Comparison of ENCODE assay signal across 11 mouse cellular contexts in the genomic region with DNA sequence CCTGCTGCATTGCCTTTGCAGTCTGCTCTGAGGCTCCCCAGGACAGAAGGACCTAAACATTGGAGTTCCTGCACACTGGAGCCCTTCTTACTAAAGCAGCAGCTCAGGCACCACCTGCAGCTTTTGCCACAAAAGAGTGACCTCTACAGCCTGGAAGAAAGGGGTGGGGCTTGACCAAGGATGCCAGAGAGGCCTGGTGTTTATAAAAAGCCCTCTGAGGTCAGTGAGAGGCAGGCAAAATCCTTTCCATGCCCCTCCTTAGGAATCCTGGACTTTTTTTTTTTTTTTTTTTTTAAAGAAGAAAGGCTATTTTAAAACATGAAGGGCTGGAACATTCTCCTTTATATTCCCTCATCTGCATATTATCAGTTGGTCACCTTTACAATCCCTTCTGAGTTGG. TPM values are rescaled to one million over a fixed set of nuclear protein-coding genes. Genes with fewer than 3 reads are reported as not detected.
DNase-seq lines count a peak whose midpoint lies in the region; ATAC-seq and TF ChIP-seq lines count a peak whose summit lies in the region.
"Had no signal": no experiment of that assay in that cellular context is flagged by ENCODE, and none has a peak within 500 bp of the region (broad histone marks: within the 10 kb centered on the region; RNA-seq: fewer than 3 reads in every experiment).

No protein-coding gene starts in this region.

- peaks cover 55% of the 10 kb centered on the region for H3K36me3 ChIP-seq in hindbrain, embryonic 10.5 days
- no peaks in the 10 kb centered on the region for H3K36me3 ChIP-seq in hindbrain, embryonic 11.5 days (ENCODE audit: control insufficient read depth, insufficient read depth, low read length)
- H3K36me3 ChIP-seq in ES-Bruce4 (ENCODE audit: control insufficient read depth, insufficient read depth, low read length, poor library complexity, severe bottlenecking), result no peaks in the 10 kb centered on the region
- no peaks in the 10 kb centered on the region for H3K36me3 ChIP-seq in forebrain, embryonic 15.5 days
- H3K36me3 ChIP-seq: neural tube, embryonic 13.5 days had no signal

- H3K27me3 ChIP-seq in cerebellum, adult 2 months (ENCODE audit: control insufficient read depth, insufficient read depth, low read length), result no peaks in the 10 kb centered on the region
- no peaks in the 10 kb centered on the region for H3K27me3 ChIP-seq in hindbrain, embryonic 10.5 days (ENCODE audit: insufficient read depth, poor library complexity, severe bottlenecking)
- H3K27me3 ChIP-seq in hindbrain, embryonic 11.5 days (ENCODE audit: control insufficient read depth, insufficient read depth, low read length), result no peaks in the 10 kb centered on the region
- no peaks in the 10 kb centered on the region for H3K27me3 ChIP-seq in ES-Bruce4 (ENCODE audit: control insufficient read depth, insufficient read depth, low read length, poor library complexity, severe bottlenecking)
- no peaks in the 10 kb centered on the region for H3K27me3 ChIP-seq in forebrain, embryonic 15.5 days
- H3K27me3 ChIP-seq: limb, embryonic 13.5 days; neural tube, embryonic 13.5 days had no signal

- H3K4me2 ChIP-seq in hindbrain, embryonic 11.5 days (replicated peaks; ENCODE audit: low read depth, low read length), result no peak overlapping the region
- no peak overlapping the region for H3K4me2 ChIP-seq in forebrain, embryonic 15.5 days (replicated peaks)
- H3K4me2 ChIP-seq: limb, embryonic 13.5 days; neural tube, embryonic 13.5 days had no signal

- H3K4me1 ChIP-seq in cerebellum, adult 2 months (ENCODE audit: control insufficient read depth, insufficient read depth, low read length), result peaks cover 63% of the 10 kb centered on the region
- peaks cover 95% of the 10 kb centered on the region for H3K4me1 ChIP-seq in hindbrain, embryonic 10.5 days (replicated peaks)
- H3K4me1 ChIP-seq in hindbrain, embryonic 11.5 days (replicated peaks; ENCODE audit: control insufficient read depth, insufficient read depth, low read length), result peaks cover 21% of the 10 kb centered on the region
- H3K4me1 ChIP-seq in ES-Bruce4 (ENCODE audit: control insufficient read depth, insufficient read depth, low read length), result peaks cover 34% of the 10 kb centered on the region
- peaks cover 87% of the 10 kb centered on the region for H3K4me1 ChIP-seq in forebrain, embryonic 15.5 days

- no peak for ATAC-seq in cerebellum, adult (ENCODE audit: insufficient number of reproducible peaks, low FRiP score, low TSS enrichment)
- no peak for ATAC-seq in hindbrain, embryonic 11.5 days (ENCODE audit: low FRiP score)
- no peak for ATAC-seq in forebrain, embryonic 15.5 days (replicated peaks)
- no peak for ATAC-seq in megakaryocyte-erythroid progenitor cell, adult 5-6 weeks (replicated peaks; ENCODE audit: low FRiP score, low TSS enrichment, poor library complexity, severe bottlenecking)
- ATAC-seq: inflammation-experienced regulatory T-cells, adult 6 months had no signal

- no peak overlapping the region; the same call in 1 of the 2 replicates for H3K9ac ChIP-seq in hindbrain, embryonic 11.5 days (ENCODE audit: low read depth, low read length)
- H3K9ac ChIP-seq in ES-Bruce4 (ENCODE audit: low read depth, poor library complexity, severe bottlenecking), result no peak overlapping the region
- no peak overlapping the region for H3K9ac ChIP-seq in forebrain, embryonic 15.5 days (replicated peaks)
- H3K9ac ChIP-seq: limb, embryonic 13.5 days had no signal

- TF ChIP-seq POLR2A in cerebellum, adult 2 months (IDR thresholded peaks at IDR 0.05; ENCODE audit: borderline replicate concordance, insufficient read depth, low read length), result no peak
- TF ChIP-seq POLR2A in ES-Bruce4 (IDR thresholded peaks at IDR 0.05; ENCODE audit: insufficient read depth, low read length), result no peak

- peak overlapping the region; percentile 64 for H3K27ac ChIP-seq in cerebellum, adult 2 months (ENCODE audit: insufficient read depth, low read length)
- peak overlapping the region; percentile 47 for H3K27ac ChIP-seq in hindbrain, embryonic 10.5 days
- H3K27ac ChIP-seq in hindbrain, embryonic 11.5 days (ENCODE audit: low read depth, low read length), result no peak overlapping the region
- H3K27ac ChIP-seq in ES-Bruce4 (ENCODE audit: insufficient read depth, low read length), result peak overlapping the region; percentile 72
- H3K27ac ChIP-seq in forebrain, embryonic 15.5 days (replicated peaks), result peak overlapping the region; percentile 61; the same call in 1 of the 2 replicates
- H3K27ac ChIP-seq: limb, embryonic 13.5 days; neural tube, embryonic 13.5 days had no signal

- DNase-seq in cerebellum, adult 2 months, result no peak
- DNase-seq in hindbrain, embryonic 10.5 days (ENCODE audit: low spot score), result no peak
- no peak for DNase-seq in hindbrain, embryonic 11.5 days (ENCODE audit: low spot score)
- DNase-seq in adrenal gland, postnatal 14 days, result no peak

- TF ChIP-seq EP300 in ES-Bruce4 (IDR thresholded peaks at IDR 0.05; ENCODE audit: insufficient read depth, low read depth, low read length), result peak; percentile 67

- H3K4me3 ChIP-seq in cerebellum, adult 2 months (replicated peaks; ENCODE audit: insufficient read depth, low read depth, low read length), result no peak overlapping the region
- no peak overlapping the region for H3K4me3 ChIP-seq in hindbrain, embryonic 10.5 days
- no peak overlapping the region for H3K4me3 ChIP-seq in hindbrain, embryonic 11.5 days (ENCODE audit: low read depth, low read length)
- H3K4me3 ChIP-seq in ES-Bruce4 (ENCODE audit: low read depth, low read length), result no peak overlapping the region
- no peak overlapping the region for H3K4me3 ChIP-seq in forebrain, embryonic 15.5 days
- H3K4me3 ChIP-seq: limb, embryonic 13.5 days; neural tube, embryonic 13.5 days had no signal

- TF ChIP-seq CTCF in cerebellum, adult 2 months (IDR thresholded peaks at IDR 0.05; ENCODE audit: borderline replicate concordance, insufficient read depth, low read depth, low read length), result no peak
- TF ChIP-seq CTCF in ES-Bruce4 (IDR thresholded peaks at IDR 0.05; ENCODE audit: low read depth, low read length), result no peak

- H3K9me3 ChIP-seq in hindbrain, embryonic 10.5 days, result no peaks in the 10 kb centered on the region
- H3K9me3 ChIP-seq in hindbrain, embryonic 11.5 days (ENCODE audit: control insufficient read depth, low read length), result no peaks in the 10 kb centered on the region
- no peaks in the 10 kb centered on the region for H3K9me3 ChIP-seq in ES-Bruce4 (replicated peaks; ENCODE audit: control insufficient read depth, insufficient read depth, low read length, poor library complexity, severe bottlenecking)
- H3K9me3 ChIP-seq in forebrain, embryonic 15.5 days, result no peaks in the 10 kb centered on the region
- H3K9me3 ChIP-seq: limb, embryonic 13.5 days; neural tube, embryonic 13.5 days had no signal

RNA-seq across cellular contexts. Expression of a gene that starts 42.7 kb away (rescaled TPM):
- polyA plus RNA-seq in cerebellum, adult 2 months (2012; rRNA removed), result 126 and 134 TPM in 2 replicates
- polyA plus RNA-seq in hindbrain, embryonic 10.5 days (2016; fragmentation: Nextera tagmentation; extraction: Ambion mirVana), result 140 and 180 TPM in 2 replicates
- 141 and 159 TPM in 2 replicates for polyA plus RNA-seq in hindbrain, embryonic 11.5 days (2014; fragmentation: Nextera tagmentation; extraction: Ambion mirVana)
- 245 and 248 TPM in 2 replicates for polyA plus RNA-seq in ES-Bruce4 (2011; ENCODE audit: insufficient read depth, insufficient read length, low read depth, missing spikeins)
- 198 and 201 TPM in 2 replicates for polyA plus RNA-seq in forebrain, embryonic 15.5 days (2015; fragmentation: Nextera tagmentation; extraction: Ambion mirVana)
- total RNA-seq in megakaryocyte-erythroid progenitor cell, adult 5-6 weeks (2014; fragmentation: Nextera tagmentation), result 104 and 138 TPM in 2 replicates
- total RNA-seq in megakaryocyte-erythroid progenitor cell, adult 5-6 weeks (2017), result 50.5 and 63.4 TPM in 2 replicates
- total RNA-seq in adrenal gland, postnatal 14 days (2021), result 60.6 and 66.3 TPM in 2 replicates
